Mouse (Mus musculus): ENCODE measurements around the gene Ubap1l. TPM values are rescaled to one million over a fixed set of nuclear protein-coding genes. Genes with fewer than 3 reads are reported as not detected.

The Ubap1l gene
- polyA plus RNA-seq, 1 experiment: 0.06 TPM

- H3K27me3 ChIP-seq (ENCODE audit: control insufficient read depth): no peaks in the 10 kb centered on the region
- no peaks in the 10 kb centered on the region for H3K9me3 ChIP-seq (ENCODE audit: control insufficient read depth, low read length)
- no peaks in the 10 kb centered on the region for H3K4me1 ChIP-seq (ENCODE audit: control insufficient read depth)
- H3K4me3 ChIP-seq (replicated peaks): no peak within 1 kb of the TSS
- H3K36me3 ChIP-seq (ENCODE audit: control insufficient read depth): no peaks in the 10 kb centered on the region
- TF ChIP-seq TAL1 (IDR thresholded peaks at IDR 0.05; ENCODE audit: low read length) (no peak), GATA1 (IDR thresholded peaks at IDR 0.05; ENCODE audit: low read length) (no peak)
Observed at GRCm38 (mm10) chr9:65422760-65423501, 62.1 kb downstream of the Ubap1l start, which contains the start of gene Slc51b. Gene Slc51b, minus strand, starts transcription at chr9:65422955.

- no peak for TF ChIP-seq TAL1 (IDR thresholded peaks at IDR 0.05; ENCODE audit: low read length)
- no peak for TF ChIP-seq GATA1 (IDR thresholded peaks at IDR 0.05; ENCODE audit: low read length)
- Histone ChIP-seq H3K4me3 (replicated peaks) (no peak overlapping the region), H3K4me1 (ENCODE audit: control insufficient read depth) (no peaks in the 10 kb centered on the region)
Observed at GRCm38 (mm10) chr9:65424393-65424792, 63.6 kb downstream of the Ubap1l start.

DNA sequence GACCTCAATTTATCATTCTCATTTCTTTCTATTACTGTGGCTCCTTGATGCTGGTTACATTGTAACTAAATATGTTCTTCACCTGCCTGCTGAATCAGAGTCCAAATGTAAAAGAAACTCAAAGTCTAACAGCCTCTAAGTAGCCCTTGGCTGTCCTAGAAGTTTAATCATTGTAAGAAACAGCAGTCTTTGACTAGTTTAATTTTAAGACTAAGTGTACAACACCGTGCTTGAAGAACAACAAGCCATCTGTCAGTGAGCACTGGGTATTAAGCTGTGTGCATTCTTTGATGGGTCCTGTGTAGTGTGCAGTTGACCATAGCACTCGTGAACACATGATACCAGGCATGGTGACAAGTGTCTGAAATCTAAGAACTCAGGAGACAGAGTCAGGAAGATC is 66.7 kb downstream of the Ubap1l start:
- no peak overlapping the region for H3K4me3 ChIP-seq (replicated peaks)
- TF ChIP-seq GATA1 (IDR thresholded peaks at IDR 0.05; ENCODE audit: low read length) (no peak), TAL1 (IDR thresholded peaks at IDR 0.05; ENCODE audit: low read length) (no peak)
- H3K36me3 ChIP-seq (ENCODE audit: control insufficient read depth): no peaks in the 10 kb centered on the region
- H3K4me1 ChIP-seq (ENCODE audit: control insufficient read depth): no peaks in the 10 kb centered on the region
- no peaks in the 10 kb centered on the region for H3K27me3 ChIP-seq (ENCODE audit: control insufficient read depth)
- H3K9me3 ChIP-seq (ENCODE audit: control insufficient read depth, low read length): no peaks in the 10 kb centered on the region

More at GRCm38 (mm10) chr9:65424393-65424792, 63.6 kb downstream of the Ubap1l start:
- H3K9me3 ChIP-seq (ENCODE audit: control insufficient read depth, low read length): no peaks in the 10 kb centered on the region
- H3K36me3 ChIP-seq (ENCODE audit: control insufficient read depth): no peaks in the 10 kb centered on the region
- H3K27me3 ChIP-seq (ENCODE audit: control insufficient read depth): no peaks in the 10 kb centered on the region

DNA sequence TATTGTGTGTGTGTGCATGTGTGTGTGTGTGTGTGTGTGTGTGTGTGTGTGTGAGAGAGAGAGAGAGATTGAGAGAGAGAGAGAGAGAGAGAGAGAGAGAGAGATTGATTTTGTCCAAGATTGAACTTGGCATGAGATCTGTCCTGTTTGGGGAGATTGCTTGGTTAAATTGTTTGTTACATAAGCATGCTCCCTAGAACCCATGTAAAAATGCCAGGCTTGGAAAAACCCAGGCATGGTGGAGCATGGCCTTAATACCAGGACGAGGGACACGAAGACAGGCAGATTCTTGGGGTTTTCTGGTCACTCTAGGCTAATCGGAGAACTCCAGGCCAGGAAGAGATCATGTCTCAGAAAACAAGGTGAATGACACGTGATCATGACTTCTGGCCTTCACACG is 67.2 kb downstream of the Ubap1l start:
- no peak for TF ChIP-seq TAL1 (IDR thresholded peaks at IDR 0.05; ENCODE audit: low read length)
- no peak for TF ChIP-seq GATA1 (IDR thresholded peaks at IDR 0.05; ENCODE audit: low read length)
- H3K36me3 ChIP-seq (ENCODE audit: control insufficient read depth): no peaks in the 10 kb centered on the region

More for the DNA sequence above, 67.2 kb downstream of the Ubap1l start:
- no peaks in the 10 kb centered on the region for H3K4me1 ChIP-seq (ENCODE audit: control insufficient read depth)
- no peaks in the 10 kb centered on the region for H3K9me3 ChIP-seq (ENCODE audit: control insufficient read depth, low read length)
- peaks cover 2% of the 10 kb centered on the region; the same call in 1 of the 2 replicates for H3K27me3 ChIP-seq (ENCODE audit: control insufficient read depth)
- H3K4me3 ChIP-seq (replicated peaks): no peak overlapping the region

Other genes starting within 250 kb of the Ubap1l start
- gene Igdcc3, start 219.9 kb upstream of the Ubap1l start, polyA plus RNA-seq (2012): not detected in 2 replicates
- 3.0 and 3.3 TPM in 2 replicates for gene Parp16, start 165.7 kb upstream of the Ubap1l start, polyA plus RNA-seq (2012)
- gene Cilp, start 95.9 kb upstream of the Ubap1l start, polyA plus RNA-seq (2012): not detected in 2 replicates
- gene Clpx, start 66.8 kb upstream of the Ubap1l start, polyA plus RNA-seq (2012): 0.86 and 1.1 TPM in 2 replicates
- 0.99 and 1.1 TPM in 2 replicates for gene Pdcd7, start 14.9 kb upstream of the Ubap1l start, polyA plus RNA-seq (2012)
- not detected in 2 replicates for gene Kbtbd13, start 30.6 kb downstream of the Ubap1l start, polyA plus RNA-seq (2012)
- gene Rasl12, start 37.5 kb downstream of the Ubap1l start, polyA plus RNA-seq (2012): 0.03 TPM in 1 of 2 replicates, not detected in the other
- not detected in 2 replicates for gene Slc51b, start 61.9 kb downstream of the Ubap1l start, polyA plus RNA-seq (2012)
- 0.14 and 0.22 TPM in 2 replicates for gene Mtfmt, start 74.7 kb downstream of the Ubap1l start, polyA plus RNA-seq (2012)
- gene Spg21, start 99.9 kb downstream of the Ubap1l start, polyA plus RNA-seq (2012): 0.25 and 0.51 TPM in 2 replicates
- gene Ankdd1a, start 159.2 kb downstream of the Ubap1l start, polyA plus RNA-seq (2012): not detected in 2 replicates
- gene Plekho2, start 219.0 kb downstream of the Ubap1l start, polyA plus RNA-seq (2012): 11.7 and 13.8 TPM in 2 replicates
- gene Pif1, start 226.1 kb downstream of the Ubap1l start, polyA plus RNA-seq (2012): 4.9 and 5.2 TPM in 2 replicates

All from erythroblast, embryonic 14.5 days (primary cell).